Mouse (Mus musculus): ENCODE measurements around the gene Tbc1d8. TPM values are rescaled to one million over a fixed set of nuclear protein-coding genes. Genes with fewer than 3 reads are reported as not detected.
A peak's percentile ranks its signal among the peaks of the same experiment; 100 is the strongest.

The Tbc1d8 gene
- 8.2 and 9.1 TPM in 2 replicates for polyA plus RNA-seq (2014; fragmentation: Nextera tagmentation; extraction: Ambion mirVana)

- ATAC-seq (replicated peaks; ENCODE audit: low FRiP score, low TSS enrichment, low read depth), result peak; percentile 96
- WGBS, result under 1% methylated on average over 90 of the region's 90 CpGs
- Histone ChIP-seq H3K9me3 (ENCODE audit: control insufficient read depth, low read length) (peaks cover 3% of the 10 kb centered on the region; the same call in 1 of the 2 replicates), H3K27ac (ENCODE audit: low read depth) (peak within 1 kb of the TSS; percentile 71), H3K36me3 (ENCODE audit: control insufficient read depth, insufficient read depth, low read length) (no peaks in the 10 kb centered on the region), H3K4me3 (ENCODE audit: low read depth, low read length) (peak within 1 kb of the TSS; percentile 58), H3K4me1 (replicated peaks; ENCODE audit: control insufficient read depth, insufficient read depth, low read length) (no peaks in the 10 kb centered on the region), H3K27me3 (replicated peaks; ENCODE audit: control insufficient read depth, insufficient read depth, low read length) (peaks cover 6% of the 10 kb centered on the region; the same call in 1 of the 2 replicates), H3K4me2 (ENCODE audit: low read length) (peak within 1 kb of the TSS; percentile 68), H3K9ac (ENCODE audit: low read length) (peak within 1 kb of the TSS; percentile 57)
- peak; percentile 95 for DNase-seq (ENCODE audit: low spot score)
Measured at GRCm38 (mm10) chr1:39478057-39478895, at the start of gene Tbc1d8. Tbc1d8 (minus strand) TSS chr1:39478755.

GRCm38 (mm10) chr1:39528319-39528718 is 49.8 kb upstream of the Tbc1d8 start:
- Histone ChIP-seq H3K4me1 (replicated peaks; ENCODE audit: control insufficient read depth, insufficient read depth, low read length) (no peaks in the 10 kb centered on the region), H3K27me3 (replicated peaks; ENCODE audit: control insufficient read depth, insufficient read depth, low read length) (no peaks in the 10 kb centered on the region), H3K9me3 (ENCODE audit: control insufficient read depth, low read length) (0 out of 2 replicates have a peak, but pooled peaks cover 2% of the 10 kb centered on the region), H3K27ac (ENCODE audit: low read depth) (no peak overlapping the region), H3K4me2 (ENCODE audit: low read length) (no peak overlapping the region), H3K9ac (ENCODE audit: low read length) (no peak overlapping the region), H3K4me3 (ENCODE audit: low read depth, low read length) (no peak overlapping the region), H3K36me3 (ENCODE audit: control insufficient read depth, insufficient read depth, low read length) (no peaks in the 10 kb centered on the region)
- 75% methylated on average over 6 of the region's 6 CpGs for WGBS
- DNase-seq (ENCODE audit: low spot score), result no peak
- ATAC-seq (replicated peaks; ENCODE audit: low FRiP score, low TSS enrichment, low read depth), result no peak

- no peak overlapping the region for H3K4me3 ChIP-seq (ENCODE audit: low read depth, low read length)
- no peaks in the 10 kb centered on the region for H3K4me1 ChIP-seq (replicated peaks; ENCODE audit: control insufficient read depth, insufficient read depth, low read length)
- H3K9ac ChIP-seq (ENCODE audit: low read length), result no peak overlapping the region
- WGBS, result 12% methylated on average over 7 of the region's 7 CpGs
- ATAC-seq (replicated peaks; ENCODE audit: low FRiP score, low TSS enrichment, low read depth) (no peak), DNase-seq (ENCODE audit: low spot score) (peak; percentile 89)
- no peaks in the 10 kb centered on the region for H3K27me3 ChIP-seq (replicated peaks; ENCODE audit: control insufficient read depth, insufficient read depth, low read length)
- H3K27ac ChIP-seq (ENCODE audit: low read depth), result no peak overlapping the region
- H3K36me3 ChIP-seq (ENCODE audit: control insufficient read depth, insufficient read depth, low read length), result no peaks in the 10 kb centered on the region
- no peak overlapping the region for H3K4me2 ChIP-seq (ENCODE audit: low read length)
- H3K9me3 ChIP-seq (ENCODE audit: control insufficient read depth, low read length), result 0 out of 2 replicates have a peak, but pooled peaks cover 2% of the 10 kb centered on the region
Measured at GRCm38 (mm10) chr1:39527432-39527831, 48.9 kb upstream of the Tbc1d8 start.

- DNase-seq (ENCODE audit: low spot score), result no peak
- no peak overlapping the region for H3K27ac ChIP-seq (ENCODE audit: low read depth)
- H3K9me3 ChIP-seq (ENCODE audit: control insufficient read depth, low read length), result 0 out of 2 replicates have a peak, but pooled peaks cover 2% of the 10 kb centered on the region
- WGBS, result 79% methylated on average over 9 of the region's 9 CpGs
- H3K36me3 ChIP-seq (ENCODE audit: control insufficient read depth, insufficient read depth, low read length), result no peaks in the 10 kb centered on the region
- ATAC-seq (replicated peaks; ENCODE audit: low FRiP score, low TSS enrichment, low read depth), result no peak
- no peak overlapping the region for H3K9ac ChIP-seq (ENCODE audit: low read length)
- no peak overlapping the region for H3K4me3 ChIP-seq (ENCODE audit: low read depth, low read length)
- H3K4me1 ChIP-seq (replicated peaks; ENCODE audit: control insufficient read depth, insufficient read depth, low read length), result no peaks in the 10 kb centered on the region
- no peaks in the 10 kb centered on the region for H3K27me3 ChIP-seq (replicated peaks; ENCODE audit: control insufficient read depth, insufficient read depth, low read length)
- no peak overlapping the region for H3K4me2 ChIP-seq (ENCODE audit: low read length)
Measured at GRCm38 (mm10) chr1:39526371-39527167, 48.0 kb upstream of the Tbc1d8 start.

GRCm38 (mm10) chr1:39525763-39526162 is 47.2 kb upstream of the Tbc1d8 start:
- ATAC-seq (replicated peaks; ENCODE audit: low FRiP score, low TSS enrichment, low read depth) (no peak), DNase-seq (ENCODE audit: low spot score) (no peak)
- Histone ChIP-seq H3K4me1 (replicated peaks; ENCODE audit: control insufficient read depth, insufficient read depth, low read length) (no peaks in the 10 kb centered on the region), H3K9me3 (ENCODE audit: control insufficient read depth, low read length) (0 out of 2 replicates have a peak, but pooled peaks cover 2% of the 10 kb centered on the region), H3K27ac (ENCODE audit: low read depth) (no peak overlapping the region), H3K4me3 (ENCODE audit: low read depth, low read length) (no peak overlapping the region), H3K4me2 (ENCODE audit: low read length) (no peak overlapping the region), H3K9ac (ENCODE audit: low read length) (no peak overlapping the region), H3K36me3 (ENCODE audit: control insufficient read depth, insufficient read depth, low read length) (no peaks in the 10 kb centered on the region), H3K27me3 (replicated peaks; ENCODE audit: control insufficient read depth, insufficient read depth, low read length) (no peaks in the 10 kb centered on the region)
- WGBS, result 75% methylated on average over 7 of the region's 7 CpGs

- Histone ChIP-seq H3K4me3 (ENCODE audit: low read depth, low read length) (no peak overlapping the region), H3K9me3 (ENCODE audit: control insufficient read depth, low read length) (no peaks in the 10 kb centered on the region), H3K9ac (ENCODE audit: low read length) (no peak overlapping the region), H3K27me3 (replicated peaks; ENCODE audit: control insufficient read depth, insufficient read depth, low read length) (no peaks in the 10 kb centered on the region), H3K4me2 (ENCODE audit: low read length) (no peak overlapping the region), H3K27ac (ENCODE audit: low read depth) (no peak overlapping the region), H3K36me3 (ENCODE audit: control insufficient read depth, insufficient read depth, low read length) (no peaks in the 10 kb centered on the region), H3K4me1 (replicated peaks; ENCODE audit: control insufficient read depth, insufficient read depth, low read length) (no peaks in the 10 kb centered on the region)
- DNase-seq (ENCODE audit: low spot score) (no peak), ATAC-seq (replicated peaks; ENCODE audit: low FRiP score, low TSS enrichment, low read depth) (no peak)
- WGBS, result 28% methylated on average over 5 of the region's 5 CpGs
Measured at GRCm38 (mm10) chr1:39522519-39522918, 44.0 kb upstream of the Tbc1d8 start.

GRCm38 (mm10) chr1:39521326-39521725 is 42.8 kb upstream of the Tbc1d8 start:
- WGBS, result 88% methylated on average over 7 of the region's 7 CpGs
- Histone ChIP-seq H3K9ac (ENCODE audit: low read length) (no peak overlapping the region), H3K4me2 (ENCODE audit: low read length) (no peak overlapping the region), H3K36me3 (ENCODE audit: control insufficient read depth, insufficient read depth, low read length) (no peaks in the 10 kb centered on the region), H3K4me3 (ENCODE audit: low read depth, low read length) (no peak overlapping the region), H3K4me1 (replicated peaks; ENCODE audit: control insufficient read depth, insufficient read depth, low read length) (no peaks in the 10 kb centered on the region), H3K27ac (ENCODE audit: low read depth) (no peak overlapping the region), H3K27me3 (replicated peaks; ENCODE audit: control insufficient read depth, insufficient read depth, low read length) (no peaks in the 10 kb centered on the region), H3K9me3 (ENCODE audit: control insufficient read depth, low read length) (no peaks in the 10 kb centered on the region)
- no peak for ATAC-seq (replicated peaks; ENCODE audit: low FRiP score, low TSS enrichment, low read depth)
- no peak for DNase-seq (ENCODE audit: low spot score)

GRCm38 (mm10) chr1:39515303-39515991 is 36.9 kb upstream of the Tbc1d8 start:
- Histone ChIP-seq H3K27ac (ENCODE audit: low read depth) (no peak overlapping the region), H3K4me1 (replicated peaks; ENCODE audit: control insufficient read depth, insufficient read depth, low read length) (no peaks in the 10 kb centered on the region), H3K9ac (ENCODE audit: low read length) (no peak overlapping the region), H3K4me2 (ENCODE audit: low read length) (no peak overlapping the region), H3K36me3 (ENCODE audit: control insufficient read depth, insufficient read depth, low read length) (no peaks in the 10 kb centered on the region), H3K27me3 (replicated peaks; ENCODE audit: control insufficient read depth, insufficient read depth, low read length) (no peaks in the 10 kb centered on the region), H3K9me3 (ENCODE audit: control insufficient read depth, low read length) (no peaks in the 10 kb centered on the region), H3K4me3 (ENCODE audit: low read depth, low read length) (no peak overlapping the region)
- 75% methylated on average over 10 of the region's 10 CpGs for WGBS
- ATAC-seq (replicated peaks; ENCODE audit: low FRiP score, low TSS enrichment, low read depth) (no peak), DNase-seq (ENCODE audit: low spot score) (no peak)
